Comparison of ENCODE assay signal across 8 mouse cellular contexts in the genomic region with DNA sequence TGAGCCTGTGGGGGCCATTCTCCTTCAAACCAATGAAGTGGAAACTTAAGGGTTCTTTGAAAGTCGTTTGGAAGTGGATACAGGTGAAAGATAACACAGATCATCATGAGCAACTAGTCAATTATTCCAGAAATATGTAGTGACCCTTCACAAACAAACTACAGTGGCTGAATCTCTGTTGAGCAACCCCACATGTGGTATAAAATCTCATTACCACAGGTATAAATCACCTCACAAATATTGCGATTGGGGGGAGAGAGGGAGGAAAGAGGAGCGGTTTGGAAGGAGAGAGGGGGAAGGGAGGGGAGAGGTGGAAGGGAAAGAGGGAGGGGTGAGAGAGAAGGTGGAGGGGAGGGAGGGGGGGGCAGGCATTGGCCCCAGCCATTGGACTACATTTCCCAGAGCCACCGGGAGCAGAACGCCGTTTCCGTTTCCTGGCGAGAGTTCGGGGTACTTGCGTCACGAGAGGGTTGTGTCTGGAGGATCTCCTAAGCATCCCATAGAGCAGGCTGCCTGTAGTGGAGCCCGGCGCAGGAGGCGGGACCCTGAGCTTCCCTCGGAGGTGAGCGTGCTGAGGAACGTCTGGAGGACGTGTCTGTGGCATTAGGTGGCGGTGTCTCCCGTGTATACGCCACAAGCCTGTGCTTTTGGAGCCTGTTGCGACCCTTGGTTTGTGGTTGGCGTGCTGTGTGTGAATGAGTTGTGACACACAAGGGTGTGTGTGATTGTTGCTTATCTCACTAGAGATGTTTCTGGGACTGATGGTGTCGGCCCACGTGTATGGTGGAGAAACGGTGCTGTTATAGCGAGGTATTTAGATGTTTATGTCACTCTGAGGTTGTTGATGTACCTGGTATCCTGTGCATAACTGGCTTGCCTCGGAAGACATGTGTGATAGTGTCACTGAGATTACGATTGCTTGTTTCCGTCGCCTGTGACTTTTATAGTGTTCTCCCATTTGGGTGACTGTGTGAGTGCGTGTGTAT. TPM values are rescaled to one million over a fixed set of nuclear protein-coding genes. Genes with fewer than 3 reads are reported as not detected.
DNase-seq lines count a peak whose midpoint lies in the region; ATAC-seq lines count a peak whose summit lies in the region.

Zfp420 (plus strand) TSS at position 448 of the 986 bp plus-strand sequence.

- intact Hi-C loops in left cerebral cortex, postnatal 14 days (cut with DNase I) = loop anchor here (5.0 kb wide), 1 partner anchor 37 kb away; no protein-coding TSS in a partner anchor

- peak within 1 kb of the TSS; percentile 66 for H3K4me3 ChIP-seq in intestine, embryonic 14.5 days (ENCODE audit: low read depth, low read length)

- peak; percentile 94 for ATAC-seq in intestine, embryonic 14.5 days (replicated peaks; ENCODE audit: low FRiP score, low TSS enrichment, low read depth)

- H3K27ac ChIP-seq in intestine, embryonic 14.5 days (ENCODE audit: low read depth) = no peak within 1 kb of the TSS

- H3K4me2 ChIP-seq in intestine, embryonic 14.5 days (ENCODE audit: low read length) = peak within 1 kb of the TSS; percentile 82

- H3K36me3 ChIP-seq in intestine, embryonic 14.5 days (ENCODE audit: control insufficient read depth, insufficient read depth, low read length) = no peaks in the 10 kb centered on the region

- H3K9me3 ChIP-seq in intestine, embryonic 14.5 days (ENCODE audit: control insufficient read depth, low read length) = no peaks in the 10 kb centered on the region

- H3K4me1 ChIP-seq in intestine, embryonic 14.5 days (replicated peaks; ENCODE audit: control insufficient read depth, insufficient read depth, low read length) = peaks cover 6% of the 10 kb centered on the region

- WGBS in intestine, embryonic 14.5 days = 5% methylated on average over 31 of the region's 32 CpGs

- DNase-seq in adipocyte (ENCODE audit: low spot score) = peak; percentile 88
- DNase-seq in embryo, embryonic 10 days (ENCODE audit: low spot score) = peak; percentile 95
- DNase-seq in gastrocnemius, postnatal 25 days = peak; percentile 86
- peak; percentile 85 for DNase-seq in intestine, embryonic 14.5 days (ENCODE audit: low spot score)
- peak; percentile 90 to 91 for DNase-seq in left cerebral cortex, postnatal 14 days (ENCODE audit: low spot score in 2 of 2)
- DNase-seq in mesoderm, embryonic 11.5 days (ENCODE audit: low read depth, low spot score) = peak; percentile 89
- DNase-seq in right cerebral cortex, postnatal 36 days (ENCODE audit: low spot score in 2 of 2) = peak; percentile 87 to 94
- DNase-seq in yolk sac, embryonic 10.5 days (ENCODE audit: low spot score) = peak; percentile 86

- H3K27me3 ChIP-seq in intestine, embryonic 14.5 days (replicated peaks; ENCODE audit: control insufficient read depth, insufficient read depth, low read length) = no peaks in the 10 kb centered on the region

- peak within 1 kb of the TSS; percentile 57 for H3K9ac ChIP-seq in intestine, embryonic 14.5 days (ENCODE audit: low read length)

RNA-seq across cellular contexts. Expression of gene Zfp420, which starts in this region (rescaled TPM):
- total RNA-seq in gastrocnemius, postnatal 25 days (2021) = 1 to 10 TPM; 2.9 to 3.2 TPM
- 6.8 and 8.4 TPM in 2 replicates for polyA plus RNA-seq in intestine, embryonic 14.5 days (2014; fragmentation: Nextera tagmentation; extraction: Ambion mirVana)
- total RNA-seq in left cerebral cortex, postnatal 14 days (2021) = 10 to 100 TPM; 12.8 to 13.7 TPM
